Mouse (Mus musculus) left cerebral cortex, postnatal 25 days (tissue): ENCODE results near the gene Lrig3. TPM values are rescaled to one million over a fixed set of nuclear protein-coding genes. Genes with fewer than 3 reads are reported as not detected.

ENCODE experiments used
- DNase-seq, 2 experiments: peaks; one replicate each; pipeline ENCODE4 v3.0.0; 2022; ENCODE audit warnings: low spot score in 2 of 2, mixed read lengths in 1 of 2
- intact Hi-C: fragments of 180-260 bp; cut with DNase I; formaldehyde crosslinking; loops from one replicate; pipeline ENCODE4 v1.15.1; 2025
- total RNA-seq, 2 experiments: library from RNA; stranded (reverse); gene quantifications; 2 replicates each; pipeline ENCODE4 v1.2.3; 2021

The Lrig3 gene
- total RNA-seq, 2 experiments from 2014 or later, result 2.1 to 3.2 TPM

DNA sequence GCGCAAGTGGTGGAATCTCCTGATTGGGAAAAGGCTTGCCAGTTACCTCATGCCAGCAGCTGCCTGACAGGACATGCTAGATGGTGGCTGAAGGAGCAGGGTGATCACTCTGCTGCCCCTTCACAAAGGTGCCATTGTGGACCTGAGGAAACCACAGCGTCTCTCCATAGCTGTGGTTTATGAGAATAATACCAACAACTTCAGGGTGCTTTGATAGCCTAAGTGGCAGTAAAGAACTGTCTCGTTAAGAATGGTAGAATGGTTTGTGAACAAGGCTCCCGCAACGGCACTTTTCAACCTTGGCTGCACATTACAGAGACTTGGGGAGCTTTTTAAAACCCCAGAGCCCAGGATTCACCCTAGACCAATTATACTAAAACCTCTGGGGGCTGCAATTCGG lies 29.7 kb downstream of the Lrig3 start:
- DNase-seq, result no peak
- intact Hi-C loops, result loop anchor here (5.0 kb wide), 2 partner anchors 208 to 268 kb away; no protein-coding TSS in a partner anchor

DNA sequence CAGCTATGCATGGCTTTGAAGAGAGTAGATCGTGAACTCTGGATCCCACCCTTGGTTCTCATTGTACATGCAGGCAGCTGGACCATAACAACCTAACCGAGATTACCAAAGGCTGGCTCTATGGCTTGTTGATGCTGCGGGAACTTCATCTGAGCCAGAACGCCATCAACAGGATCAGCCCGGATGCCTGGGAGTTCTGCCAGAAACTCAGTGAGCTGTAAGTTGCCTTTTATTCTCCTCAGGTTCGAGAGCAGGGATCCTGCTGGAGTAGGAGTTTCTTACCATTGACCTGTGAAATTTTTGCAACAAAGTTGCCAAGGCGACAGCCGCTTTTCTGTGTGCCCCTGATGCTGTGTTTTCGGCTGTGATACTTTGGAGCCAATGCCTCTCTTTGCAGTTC lies 31.0 kb downstream of the Lrig3 start:
- intact Hi-C loops, result loop anchor here (5.0 kb wide), 2 partner anchors 210 to 270 kb away; no protein-coding TSS in a partner anchor
- DNase-seq, result no peak

DNA sequence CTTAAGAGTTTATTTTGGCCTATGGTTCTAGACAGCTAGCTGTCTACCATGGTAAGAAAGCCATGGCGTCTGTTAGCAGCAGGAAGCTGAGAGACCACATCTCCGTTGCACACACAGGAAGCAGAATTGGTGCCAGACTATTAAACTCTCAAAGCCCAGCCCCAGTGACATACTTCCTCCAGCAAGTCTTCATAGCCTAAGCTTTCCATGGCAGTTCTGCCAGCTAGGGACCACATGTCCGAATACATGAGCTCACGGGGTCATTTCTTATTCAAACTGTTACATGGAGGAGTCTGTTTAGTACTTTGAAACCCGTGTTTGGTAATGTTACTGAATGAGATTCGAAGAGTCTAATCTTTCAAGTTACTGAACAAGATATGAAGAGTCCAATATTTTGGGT lies 33.6 kb downstream of the Lrig3 start:
- intact Hi-C loops, result loop anchor here (5.0 kb wide), 2 partner anchors 212 to 272 kb away; no protein-coding TSS in a partner anchor
- no peak for DNase-seq

DNA sequence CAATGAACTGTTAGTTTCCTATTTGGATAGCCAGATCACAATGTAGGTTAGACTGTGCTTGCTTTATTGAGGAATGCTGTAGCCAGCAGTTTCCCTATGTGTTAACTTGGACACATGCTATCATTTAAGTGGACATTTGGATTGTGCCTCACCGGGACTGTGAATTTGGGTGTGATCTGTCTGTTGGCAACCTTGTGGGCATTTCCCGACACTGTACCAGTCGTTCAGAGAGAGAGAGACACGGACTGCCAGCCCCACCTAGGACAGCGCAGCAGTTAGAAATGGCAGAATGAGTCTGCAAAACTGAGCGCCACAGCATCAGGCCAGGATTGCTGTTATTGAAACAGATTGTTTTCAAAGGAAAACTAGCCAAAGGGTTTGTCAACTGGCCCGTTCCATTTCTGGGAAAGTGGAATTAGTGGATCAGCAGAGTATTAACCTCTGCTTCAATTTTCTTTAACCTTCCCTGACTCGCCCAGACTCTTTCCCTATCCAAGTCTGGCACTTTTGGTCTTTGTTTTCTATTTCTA lies 35.0 kb downstream of the Lrig3 start:
- DNase-seq, result no peak
- intact Hi-C loops, result no loop called here

DNA sequence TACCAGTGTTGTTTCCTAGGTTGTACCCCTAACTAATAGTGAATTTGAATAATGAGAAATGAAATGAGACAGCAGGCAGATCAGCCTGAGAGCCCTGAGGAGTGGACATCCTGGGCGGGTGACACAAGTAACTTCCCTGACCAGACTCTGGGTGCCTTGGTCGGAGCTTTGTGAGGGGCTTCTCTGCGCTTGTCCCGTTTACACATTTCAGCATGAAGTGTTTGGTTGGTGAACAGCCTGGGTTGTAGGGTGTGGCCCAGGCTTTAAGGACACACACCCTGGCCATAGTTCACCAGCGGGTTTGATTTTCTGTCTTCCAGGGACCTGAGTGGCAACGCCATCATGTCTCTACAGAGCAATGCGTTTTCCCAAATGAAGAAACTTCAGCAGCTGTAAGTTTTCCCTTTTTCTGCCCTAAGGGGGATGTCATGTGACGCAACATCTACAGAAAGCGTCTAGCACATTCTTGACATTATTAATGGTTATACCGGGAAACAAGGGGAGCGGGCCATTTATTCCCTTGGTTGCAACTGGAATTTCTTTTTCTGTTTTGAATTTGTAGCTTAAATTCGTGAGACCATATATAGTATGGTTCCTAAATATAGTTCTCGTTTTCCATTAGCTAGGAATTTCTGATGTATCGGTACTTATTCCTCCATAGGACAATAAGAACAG lies 36.2 kb downstream of the Lrig3 start:
- intact Hi-C loops, result no loop called here
- DNase-seq, result no peak

DNA sequence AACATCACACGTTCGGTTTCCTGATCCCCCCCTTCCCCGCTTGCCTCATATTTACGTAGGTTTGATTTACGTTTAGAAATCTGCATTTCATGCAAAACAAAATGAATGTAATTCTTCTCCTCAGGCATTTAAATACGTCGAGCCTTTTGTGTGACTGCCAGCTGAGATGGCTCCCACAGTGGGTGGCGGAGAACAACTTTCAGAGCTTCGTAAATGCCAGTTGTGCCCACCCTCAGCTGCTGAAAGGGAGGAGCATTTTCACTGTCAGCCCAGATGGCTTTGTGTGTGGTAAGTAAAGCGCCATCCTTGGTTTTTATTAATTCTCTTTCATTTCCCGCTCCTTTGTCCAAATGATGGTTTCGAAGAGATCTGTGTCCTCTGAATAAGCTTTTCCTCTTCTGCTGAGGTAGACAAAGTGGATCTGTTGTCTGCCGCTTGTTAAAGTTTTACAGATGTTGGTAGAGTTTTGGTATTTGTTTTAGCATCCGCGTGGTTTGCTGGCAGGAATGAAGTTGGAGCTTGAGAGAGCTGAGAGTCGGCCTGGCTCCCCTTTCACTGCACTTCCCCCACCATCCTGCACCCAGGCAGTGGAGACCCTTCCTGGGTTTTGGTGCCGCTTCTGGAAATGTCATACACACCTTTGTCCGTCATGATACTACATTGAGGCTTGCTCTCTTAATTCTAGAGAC lies 37.0 kb downstream of the Lrig3 start:
- intact Hi-C loops, result no loop called here
- DNase-seq, result peak in 1 of 2 experiments; percentile 85

DNA sequence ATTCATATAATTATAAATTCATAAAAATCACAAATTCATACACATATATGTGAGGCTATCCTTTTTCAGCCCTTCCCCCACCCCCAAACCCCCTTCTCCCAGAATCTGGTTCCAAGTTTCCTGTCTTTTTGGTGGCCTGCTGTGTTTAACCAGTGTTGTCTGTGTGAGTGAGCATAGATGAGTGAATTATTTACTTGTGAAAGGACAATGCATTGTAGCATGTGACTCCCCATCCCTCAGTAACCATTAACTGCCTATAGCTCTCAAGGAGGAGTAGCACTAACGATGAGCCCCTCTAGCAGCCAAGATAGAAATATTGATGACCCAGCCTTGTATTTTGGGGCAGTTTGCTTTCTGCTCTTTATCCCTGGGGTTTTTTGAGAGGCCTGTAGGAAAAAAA lies 37.9 kb downstream of the Lrig3 start:
- intact Hi-C loops, result no loop called here
- no peak for DNase-seq

DNA sequence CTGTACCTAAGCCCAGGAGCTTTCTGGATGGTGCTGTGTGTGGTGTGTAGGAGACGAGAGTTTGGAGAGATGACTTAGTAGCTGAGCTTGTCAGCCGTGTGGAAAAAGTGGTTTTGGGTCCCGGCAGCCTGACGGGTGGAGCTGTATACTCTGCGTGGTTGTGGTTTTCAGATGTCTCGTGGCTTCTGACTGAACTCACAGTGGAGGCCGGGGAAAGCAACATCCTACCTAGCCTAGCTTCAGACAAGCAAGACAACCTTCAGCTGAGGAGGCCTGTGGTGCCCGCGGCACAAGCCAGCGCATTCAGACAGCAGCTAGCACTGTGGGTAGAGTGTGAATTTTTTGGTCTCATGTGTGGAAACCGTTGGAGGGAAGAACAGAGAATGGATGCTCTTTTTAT lies 47.7 kb downstream of the Lrig3 start:
- intact Hi-C loops, result loop anchor here (10.0 kb wide), 1 partner anchor 151 kb away; no protein-coding TSS in a partner anchor
- peak in 1 of 2 experiments; percentile 64 for DNase-seq

DNA sequence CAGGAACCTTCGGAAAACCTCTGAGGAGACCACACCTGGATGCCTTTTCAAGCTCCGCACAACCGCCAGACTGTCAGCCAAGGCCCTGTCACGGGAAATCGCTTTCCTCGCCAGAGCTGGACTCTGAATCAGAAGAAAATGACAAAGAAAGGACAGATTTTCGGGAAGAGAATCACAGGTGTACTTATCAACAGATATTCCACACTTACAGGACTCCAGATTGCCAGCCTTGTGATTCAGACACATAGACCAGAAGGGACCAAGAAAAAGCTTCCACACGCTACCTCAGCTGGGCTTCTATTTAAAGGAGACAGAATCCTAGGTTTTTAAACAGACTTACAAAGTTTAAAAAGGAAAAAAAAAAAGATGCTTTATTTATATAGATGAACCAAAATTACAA lies 48.7 kb downstream of the Lrig3 start:
- no peak for DNase-seq
- intact Hi-C loops, result loop anchor here (10.0 kb wide), 1 partner anchor 150 kb away; no protein-coding TSS in a partner anchor

DNA sequence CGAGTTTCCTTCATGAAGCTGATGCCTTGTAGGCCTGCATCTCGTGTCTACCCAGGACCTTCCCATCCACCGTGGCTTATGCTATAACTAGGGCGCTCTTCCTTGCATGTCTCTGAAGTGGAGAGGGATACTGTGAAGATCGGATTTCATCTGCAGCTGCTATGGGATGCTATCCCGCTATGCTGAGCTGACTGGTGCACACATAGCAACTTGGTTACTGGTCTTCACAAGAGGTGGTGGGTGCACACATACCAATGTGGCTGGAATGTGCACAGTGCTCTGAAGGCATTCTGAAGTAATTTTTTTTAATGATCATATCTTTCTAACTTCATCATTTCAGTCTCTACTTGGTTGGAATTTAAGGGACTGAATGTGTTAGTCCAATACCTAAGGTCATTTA lies 49.7 kb downstream of the Lrig3 start:
- DNase-seq, result no peak
- intact Hi-C loops, result loop anchor here (10.0 kb wide), 1 partner anchor 149 kb away; no protein-coding TSS in a partner anchor

DNA sequence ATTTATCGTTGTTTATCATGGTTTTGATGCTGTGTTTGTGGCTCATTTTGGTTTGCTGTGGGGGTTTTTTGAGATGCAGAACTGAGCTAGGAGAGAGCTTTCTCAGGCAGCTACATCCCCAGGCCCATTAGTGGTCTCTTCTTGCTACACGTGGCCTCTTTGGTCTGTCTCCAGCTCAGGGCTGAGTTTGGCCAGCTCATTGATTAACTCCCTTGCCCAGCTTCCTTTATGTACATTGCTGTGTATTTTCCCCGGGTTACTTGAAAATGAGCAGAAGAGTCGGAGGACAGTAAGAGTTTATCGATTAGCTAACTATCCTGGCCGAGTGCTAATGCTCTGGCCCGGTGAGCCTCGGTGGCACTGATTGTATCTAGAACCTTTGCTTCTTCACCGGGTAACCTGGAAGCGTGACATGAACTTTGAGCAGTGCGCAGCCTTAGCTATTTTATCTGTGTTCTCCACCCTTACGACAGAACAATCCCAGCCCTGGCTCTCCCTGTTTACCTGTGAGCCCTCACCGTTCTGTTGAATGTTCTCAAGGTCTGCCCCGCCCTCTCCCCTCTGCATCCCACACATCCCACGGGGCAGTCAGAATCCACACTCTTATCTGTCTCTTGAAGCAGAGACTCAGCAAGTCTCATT lies 53.5 kb downstream of the Lrig3 start:
- intact Hi-C loops, result loop anchor here (10.0 kb wide), 1 partner anchor 145 kb away; no protein-coding TSS in a partner anchor
- no peak for DNase-seq

DNA sequence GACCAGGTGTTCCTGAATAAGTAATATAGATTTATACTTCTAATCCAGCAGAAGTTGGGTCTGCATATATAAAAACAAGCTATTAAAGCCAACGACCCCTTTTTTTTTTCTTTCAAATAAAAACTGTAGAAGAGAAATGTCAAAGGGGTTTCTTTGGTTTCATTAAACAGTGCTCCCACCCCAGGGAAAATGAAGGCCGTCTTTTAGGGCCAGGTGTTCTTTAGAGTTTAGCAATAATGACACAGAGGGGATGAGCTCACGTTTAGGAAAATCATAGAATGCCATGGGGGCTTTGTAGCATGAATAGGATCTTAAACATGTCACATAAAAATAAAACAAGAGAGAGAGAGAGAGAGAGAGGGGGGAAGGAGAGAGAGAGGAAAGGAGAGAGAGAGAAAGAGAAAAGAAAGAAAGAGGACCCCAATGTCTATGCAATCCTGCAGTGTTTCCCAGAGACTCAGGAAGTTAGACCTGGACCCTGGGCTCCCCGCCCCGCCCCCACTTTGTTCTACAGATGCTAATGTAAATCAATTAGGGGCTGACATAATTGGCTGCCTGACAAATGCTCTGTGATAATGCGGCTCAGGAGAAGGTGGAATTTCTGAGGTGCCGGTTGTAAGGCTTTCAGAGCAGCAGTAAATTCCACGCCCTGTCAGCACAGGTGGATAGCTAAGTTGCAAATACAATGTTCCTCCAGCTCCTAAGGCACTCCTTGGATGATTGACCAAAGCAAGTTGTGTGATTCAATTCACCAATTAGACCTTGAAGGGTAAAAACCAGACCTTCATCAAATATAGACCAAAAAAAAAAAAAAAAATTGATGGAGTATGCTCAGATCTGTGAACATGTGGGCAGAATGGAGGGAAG lies 62.8 kb downstream of the Lrig3 start:
- DNase-seq, result no peak
- intact Hi-C loops, result no loop called here

DNA sequence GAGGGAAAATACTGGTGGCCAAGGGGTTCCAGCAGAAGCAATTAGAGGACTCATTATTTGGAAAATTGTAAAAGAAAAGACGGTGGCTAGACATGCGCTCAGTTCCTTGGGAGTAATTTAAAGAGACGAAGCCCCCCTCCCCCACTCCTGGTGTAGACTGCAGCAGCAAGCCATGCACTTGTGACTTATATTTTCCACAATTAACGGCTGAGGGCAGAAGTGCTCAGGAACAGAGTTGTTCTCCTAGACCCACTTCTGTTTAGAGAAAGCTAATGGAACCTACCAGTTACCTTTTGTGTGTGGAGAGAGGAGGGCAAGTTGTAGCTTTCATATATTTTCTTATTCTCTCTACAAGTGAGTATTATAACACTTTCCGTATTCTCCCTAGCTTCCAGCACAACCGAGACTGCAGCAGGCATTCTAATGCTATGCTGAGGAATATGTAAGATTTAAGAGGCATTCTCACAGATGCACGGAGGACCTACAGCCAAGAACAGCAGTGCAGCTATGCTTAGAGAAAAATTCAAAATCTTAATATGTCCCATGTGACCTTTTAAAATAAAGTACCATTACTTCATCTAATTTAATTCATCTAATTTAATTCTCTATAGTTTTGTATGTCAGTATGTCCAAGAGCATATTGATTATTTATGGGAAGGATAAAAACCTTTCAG lies 63.6 kb downstream of the Lrig3 start:
- no peak for DNase-seq

DNA sequence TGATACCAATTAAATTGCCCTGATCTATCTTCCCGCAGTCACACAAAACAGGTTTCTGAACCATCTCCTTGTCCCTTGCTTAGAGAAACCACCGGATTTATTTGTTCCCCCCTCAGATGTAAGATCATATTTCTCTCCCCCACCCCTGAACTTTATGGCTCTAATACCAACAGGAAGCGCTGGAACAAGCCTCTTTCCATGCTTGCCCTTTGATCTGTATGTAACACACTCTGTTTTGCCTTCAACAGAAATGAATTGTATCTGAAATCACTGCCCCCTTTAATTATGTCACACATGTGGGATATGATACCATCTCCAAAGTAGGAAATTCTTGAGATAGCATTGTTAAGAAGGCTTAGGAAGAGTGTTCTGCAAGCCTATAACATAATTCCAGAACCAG lies 90.9 kb downstream of the Lrig3 start:
- intact Hi-C loops, result no loop called here
- DNase-seq, result no peak

More for the DNA sequence above, 63.6 kb downstream of the Lrig3 start:
- intact Hi-C loops, result no loop called here

DNA sequence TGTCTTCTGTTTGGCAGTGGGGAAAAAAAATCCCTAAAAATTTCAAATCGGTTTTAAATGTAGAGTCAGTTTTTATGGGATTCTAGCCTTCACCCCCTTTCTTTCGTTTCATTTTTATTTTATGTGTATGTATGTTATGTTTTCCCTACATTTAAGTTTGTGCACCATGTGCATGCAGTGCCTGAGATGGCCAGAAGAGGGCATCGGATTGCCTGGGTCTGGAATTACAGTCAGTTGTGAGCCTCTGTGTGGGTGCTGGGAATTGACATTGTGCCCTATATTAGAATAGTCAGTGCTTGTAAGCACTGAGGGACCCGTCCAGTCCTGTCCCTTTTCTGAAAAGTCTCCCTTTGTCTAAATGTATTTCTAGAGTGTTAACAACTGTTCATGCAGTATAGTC lies 96.8 kb downstream of the Lrig3 start:
- intact Hi-C loops, result no loop called here
- DNase-seq, result no peak
